Mouse (Mus musculus) lung, postnatal 0 days (tissue): ENCODE data around the gene Snapc2.

Experiments used
- CTCF ChIP-seq: IDR thresholded peaks from 2 replicates; pipeline ENCODE4 v1.5.1; 2016; ENCODE audit warnings: antibody characterized with exemption, mild to moderate bottlenecking
- EP300 ChIP-seq: IDR thresholded peaks from 2 replicates; pipeline ENCODE4 v1.6.1; 2016; ENCODE audit warnings: antibody characterized with exemption, mild to moderate bottlenecking, control low read depth

DNA sequence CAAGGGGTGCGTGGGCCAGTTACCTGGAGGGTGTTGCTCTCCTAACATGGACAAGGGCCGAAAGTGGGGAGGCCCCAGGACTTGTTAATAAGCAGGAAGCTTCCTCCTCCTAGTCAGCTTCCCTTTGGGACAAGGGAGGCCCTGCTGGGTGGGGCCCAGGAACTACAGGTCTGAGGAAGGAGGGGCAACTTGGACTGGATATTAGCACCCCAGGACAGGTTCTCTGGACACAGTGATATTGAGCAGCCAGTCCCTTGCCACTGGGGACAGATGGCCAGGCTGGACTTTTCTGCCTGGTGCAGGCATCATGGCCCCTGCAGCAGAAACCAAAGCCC lies 45.9 kb upstream of the Snapc2 start:
- TF ChIP-seq CTCF (no peak), EP300 (no peak)
